Mouse (Mus musculus) megakaryocyte, embryonic 14.5 days (primary cell): ENCODE data around the gene Wdr5b. TPM values are rescaled to one million over a fixed set of nuclear protein-coding genes. Genes with fewer than 3 reads are reported as not detected.
"Not testable (repeated sequence)": the region's sequence is repeated elsewhere in the genome, so short reads cannot be mapped to it uniquely, and the experiment has no call there.

Experiments
- H3K27me3 ChIP-seq: replicated peaks from 2 replicates; pipeline ENCODE3; 2012; ENCODE audit warnings: inconsistent platforms
- H3K36me3 ChIP-seq: replicated peaks from 2 replicates; pipeline ENCODE3; 2012; ENCODE audit warnings: low read length, inconsistent platforms, mixed read lengths
- H3K4me1 ChIP-seq: 2 replicates; pipeline ENCODE4 v1.6.1; 2012; ENCODE audit warnings: inconsistent platforms
- H3K4me3 ChIP-seq: replicated peaks from 2 replicates; pipeline ENCODE3; 2012; ENCODE audit warnings: moderate library complexity, mild to moderate bottlenecking, inconsistent platforms
- H3K9me3 ChIP-seq: 2 replicates; pipeline ENCODE4 v1.6.1; 2012; ENCODE audit warnings: inconsistent platforms
- FLI1 ChIP-seq: IDR thresholded peaks from 2 replicates; pipeline ENCODE4 v1.6.1; 2012; ENCODE audit warnings: low read length, inconsistent platforms, mixed read lengths
- GATA1 ChIP-seq: IDR thresholded peaks from 3 replicates; pipeline ENCODE4 v1.6.1; 2012; ENCODE audit warnings: mixed read lengths, low read length, inconsistent platforms, borderline replicate concordance
- polyA plus RNA-seq: library from polyadenylated mRNA; stranded (reverse); fragments of >175 nt; gene quantifications from 2 replicates; pipeline ENCODE4 v1.2.3, GENCODE M21; 2012; ENCODE audit warnings: low replicate concordance; ENCODE audit not compliant: insufficient read depth

Wdr5b gene
- 0.61 and 0.82 TPM in 2 replicates for polyA plus RNA-seq

DNA sequence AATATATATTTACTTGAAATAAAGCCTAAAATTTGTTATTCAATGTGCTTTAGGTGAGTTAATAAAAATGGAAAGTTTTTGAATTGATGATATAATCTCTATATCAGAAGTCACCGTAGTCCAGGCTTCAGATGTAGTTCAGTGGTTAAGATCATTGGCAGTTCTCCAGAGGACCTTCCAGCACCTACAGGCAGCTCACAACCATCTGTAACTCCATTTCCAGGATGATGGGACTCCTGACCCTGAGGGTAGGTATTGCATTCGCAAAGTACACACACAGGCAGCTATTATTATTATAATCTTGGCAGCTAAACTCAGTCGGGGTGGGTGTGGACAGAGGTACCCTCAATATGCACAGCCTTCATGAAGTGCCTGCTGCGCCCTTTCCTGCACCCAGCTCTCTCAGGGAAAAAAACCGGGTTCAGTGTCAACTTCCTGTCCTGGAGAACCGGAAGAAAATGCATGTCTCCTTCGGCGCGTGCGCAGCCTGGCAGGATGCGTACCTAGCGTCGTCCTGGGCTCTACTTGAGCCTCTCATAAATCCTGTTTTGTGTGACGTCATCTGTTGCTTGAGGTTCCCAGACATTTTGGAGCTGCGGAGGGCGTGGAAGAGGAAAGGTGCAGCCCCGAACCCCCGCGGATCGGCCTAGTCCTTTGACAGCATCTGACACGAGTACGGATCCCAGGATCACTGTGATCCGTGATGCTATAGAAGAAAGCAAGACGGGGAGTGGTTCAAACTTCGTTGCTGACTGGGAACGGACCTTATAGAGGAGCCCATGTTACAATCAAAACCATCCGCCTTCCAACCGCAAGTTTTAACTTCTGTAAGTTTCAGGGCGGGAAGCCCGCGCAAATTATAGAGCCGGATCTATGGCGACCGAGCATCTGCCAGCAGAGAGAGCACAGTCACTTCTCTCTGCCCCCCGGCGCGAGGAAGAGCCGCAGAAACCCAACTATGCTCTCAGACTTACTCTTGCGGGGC, at the start of gene Wdr5b:
Gene Wdr5b (plus strand): TSS at position 551 of the 985 bp plus-strand sequence.
- peaks cover 44% of the 10 kb centered on the region for H3K4me1 ChIP-seq
- H3K27me3 ChIP-seq: no peaks in the 10 kb centered on the region
- peak within 1 kb of the TSS; percentile 95 for H3K4me3 ChIP-seq
- no peaks in the 10 kb centered on the region for H3K9me3 ChIP-seq
- peaks cover 60% of the 10 kb centered on the region for H3K36me3 ChIP-seq
- TF ChIP-seq GATA1: no peak
- TF ChIP-seq FLI1: no peak

GRCm38 (mm10) chr16:35992391-35992790, 48.6 kb upstream of the Wdr5b start:
- Histone ChIP-seq H3K9me3 (no peaks in the 10 kb centered on the region), H3K4me3 (no peak overlapping the region), H3K4me1 (peaks cover 37% of the 10 kb centered on the region), H3K27me3 (no peaks in the 10 kb centered on the region), H3K36me3 (peaks cover 13% of the 10 kb centered on the region)
- TF ChIP-seq FLI1 (no peak), GATA1 (no peak)

GRCm38 (mm10) chr16:35993316-35993715, 47.7 kb upstream of the Wdr5b start:
- H3K36me3 ChIP-seq: peaks cover 16% of the 10 kb centered on the region
- no peaks in the 10 kb centered on the region for H3K9me3 ChIP-seq
- no peak for TF ChIP-seq GATA1
- TF ChIP-seq FLI1: no peak
- H3K4me1 ChIP-seq: peaks cover 30% of the 10 kb centered on the region
- no peaks in the 10 kb centered on the region for H3K27me3 ChIP-seq
- no peak overlapping the region for H3K4me3 ChIP-seq

GRCm38 (mm10) chr16:35998852-35999251, 42.1 kb upstream of the Wdr5b start:
- Histone ChIP-seq H3K4me1 (peaks cover 13% of the 10 kb centered on the region), H3K36me3 (peaks cover 44% of the 10 kb centered on the region)
- not testable (repeated sequence) for H3K9me3 ChIP-seq, H3K27me3 ChIP-seq, H3K4me3 ChIP-seq

DNA sequence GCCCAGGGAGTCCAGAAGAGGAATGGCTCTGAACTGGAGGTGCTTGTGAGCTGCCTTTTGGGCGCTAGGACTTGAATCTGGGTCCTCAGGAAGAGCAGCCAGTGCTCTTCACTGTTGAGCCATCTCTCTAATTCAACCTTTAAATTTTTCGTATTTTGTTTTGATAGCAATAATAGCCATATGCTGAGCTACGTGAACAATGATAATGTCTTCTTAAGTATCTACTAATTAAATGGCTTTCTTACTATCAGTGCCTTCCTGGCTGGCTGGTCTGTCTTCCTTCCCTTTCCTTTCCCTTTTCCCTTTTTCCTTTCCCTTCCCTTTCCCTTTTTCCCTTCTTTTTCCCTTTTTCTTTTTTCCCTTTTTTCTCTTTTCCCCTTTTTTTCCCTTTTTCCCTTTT, 32.6 kb upstream of the Wdr5b start:
- H3K4me3 ChIP-seq: no peak overlapping the region
- peaks cover 80% of the 10 kb centered on the region for H3K36me3 ChIP-seq
- no peaks in the 10 kb centered on the region for H3K27me3 ChIP-seq
- H3K4me1 ChIP-seq: peaks cover 10% of the 10 kb centered on the region
- H3K9me3 ChIP-seq: no peaks in the 10 kb centered on the region
- TF ChIP-seq GATA1 (no peak), FLI1 (no peak)

GRCm38 (mm10) chr16:36016335-36016734, 24.7 kb upstream of the Wdr5b start:
- no peak for TF ChIP-seq GATA1
- no peak for TF ChIP-seq FLI1
- peaks cover 19% of the 10 kb centered on the region for H3K4me1 ChIP-seq
- peaks cover 94% of the 10 kb centered on the region for H3K36me3 ChIP-seq
- no peaks in the 10 kb centered on the region for H3K27me3 ChIP-seq
- H3K9me3 ChIP-seq: no peaks in the 10 kb centered on the region
- peak overlapping the region; percentile 62 for H3K4me3 ChIP-seq

- H3K4me1 ChIP-seq, H3K27me3 ChIP-seq, H3K9me3 ChIP-seq, H3K4me3 ChIP-seq: not testable (repeated sequence)
- H3K36me3 ChIP-seq: peaks cover 87% of the 10 kb centered on the region
Measured at GRCm38 (mm10) chr16:36028120-36028519, 12.9 kb upstream of the Wdr5b start.

DNA sequence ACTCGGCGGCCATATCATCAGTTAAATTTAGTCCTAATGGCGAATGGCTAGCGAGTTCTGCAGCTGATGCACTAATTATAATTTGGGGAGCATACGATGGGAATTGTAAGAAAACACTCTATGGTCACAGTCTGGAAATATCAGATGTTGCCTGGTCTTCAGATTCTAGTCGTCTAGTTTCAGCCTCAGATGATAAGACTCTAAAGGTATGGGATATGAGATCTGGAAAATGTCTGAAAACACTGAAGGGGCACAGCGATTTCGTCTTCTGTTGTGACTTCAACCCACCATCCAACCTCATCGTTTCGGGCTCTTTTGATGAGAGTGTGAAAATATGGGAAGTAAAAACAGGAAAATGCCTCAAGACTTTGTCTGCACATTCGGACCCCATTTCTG, 633 bp downstream of the Wdr5b start:
- Histone ChIP-seq H3K4me3 (peak overlapping the region; percentile 95), H3K9me3 (no peaks in the 10 kb centered on the region), H3K36me3 (peaks cover 60% of the 10 kb centered on the region), H3K27me3 (no peaks in the 10 kb centered on the region), H3K4me1 (peaks cover 44% of the 10 kb centered on the region)
- TF ChIP-seq FLI1: no peak
- no peak for TF ChIP-seq GATA1

GRCm38 (mm10) chr16:36043073-36043472, 2.1 kb downstream of the Wdr5b start:
- no peak for TF ChIP-seq GATA1
- TF ChIP-seq FLI1: no peak
- Histone ChIP-seq H3K36me3 (peaks cover 62% of the 10 kb centered on the region), H3K9me3 (no peaks in the 10 kb centered on the region), H3K27me3 (no peaks in the 10 kb centered on the region), H3K4me3 (no peak overlapping the region), H3K4me1 (peaks cover 44% of the 10 kb centered on the region)

GRCm38 (mm10) chr16:36043964-36044363, 3.0 kb downstream of the Wdr5b start:
- Histone ChIP-seq H3K36me3 (peaks cover 68% of the 10 kb centered on the region), H3K9me3 (no peaks in the 10 kb centered on the region), H3K27me3 (no peaks in the 10 kb centered on the region), H3K4me1 (peaks cover 44% of the 10 kb centered on the region), H3K4me3 (peak overlapping the region; percentile 29)
- TF ChIP-seq GATA1 (no peak), FLI1 (no peak)

- H3K4me3 ChIP-seq: no peak overlapping the region
- peaks cover 97% of the 10 kb centered on the region for H3K36me3 ChIP-seq
- H3K9me3 ChIP-seq: no peaks in the 10 kb centered on the region
- H3K27me3 ChIP-seq: no peaks in the 10 kb centered on the region
- TF ChIP-seq FLI1: no peak
- no peak for TF ChIP-seq GATA1
- H3K4me1 ChIP-seq: peaks cover 35% of the 10 kb centered on the region
Measured at GRCm38 (mm10) chr16:36047538-36047937, 6.5 kb downstream of the Wdr5b start.
